Mouse (Mus musculus) lung, embryonic 16.5 days (tissue): ENCODE measurements around the gene Csf1. TPM values are rescaled to one million over a fixed set of nuclear protein-coding genes. Genes with fewer than 3 reads are reported as not detected.
"Not testable (repeated sequence)": the region's sequence is repeated elsewhere in the genome, so short reads cannot be mapped to it uniquely, and the experiment has no call there.

Source experiments
- ATAC-seq: fragments of 200-750 bp; cut with Nextera tagmentation; 2 replicates; pipeline ENCODE4 v1.8.0; 2017; ENCODE audit warnings: low read depth, mild to moderate bottlenecking, moderate library complexity
- H3K27ac ChIP-seq: fragments of 300-500 bp; sonication (generic); 2 replicates; pipeline ENCODE4 v1.5.1; 2014; ENCODE audit warnings: mild to moderate bottlenecking, control low read depth, low read length
- H3K27me3 ChIP-seq: fragments of 300-500 bp; sonication (generic); 2 replicates; pipeline ENCODE4 v1.6.1; 2014; ENCODE audit warnings: low read depth, low read length, mixed read lengths; ENCODE audit not compliant: control insufficient read depth, insufficient read depth
- H3K36me3 ChIP-seq: fragments of 300-500 bp; sonication (generic); 2 replicates; pipeline ENCODE4 v1.6.1; 2014; ENCODE audit warnings: low read length; ENCODE audit not compliant: control insufficient read depth, insufficient read depth
- H3K4me1 ChIP-seq: fragments of 300-500 bp; sonication (generic); replicated peaks from 2 replicates; pipeline ENCODE4 v1.6.1; 2014; ENCODE audit warnings: low read length, mixed read lengths; ENCODE audit not compliant: control insufficient read depth, insufficient read depth
- H3K4me2 ChIP-seq: fragments of 300-500 bp; sonication (generic); 2 replicates; pipeline ENCODE4 v1.6.1; 2014; ENCODE audit warnings: low read depth, low read length, control low read depth
- H3K4me3 ChIP-seq: fragments of 300-500 bp; sonication (generic); 2 replicates; pipeline ENCODE4 v1.5.1; 2014; ENCODE audit warnings: mild to moderate bottlenecking, low read length, control low read depth
- H3K9ac ChIP-seq: fragments of 300-500 bp; sonication (generic); 2 replicates; pipeline ENCODE4 v1.6.1; 2014; ENCODE audit warnings: low read length, control low read depth
- H3K9me3 ChIP-seq: fragments of 300-500 bp; sonication (generic); 2 replicates; pipeline ENCODE4 v1.6.1; 2016; ENCODE audit warnings: low read length; ENCODE audit not compliant: control insufficient read depth
- WGBS: fragments of 180-500 bp; shearing (Covaris S2); extraction: QIAGEN DNeasy Blood & Tissue Kit; methylation state at CpG from one replicate; pipeline ENCODE4 v1.1.7; 2014; 5-methylcytosine and 5-hydroxymethylcytosine counted together
- polyA plus RNA-seq: library from polyadenylated mRNA; unstranded; fragments of >200 nt; fragmentation: Nextera tagmentation; extraction: Ambion mirVana; gene quantifications from 2 replicates; pipeline ENCODE4 v1.2.1, GENCODE M21; 2015

Gene Csf1
- polyA plus RNA-seq, 1 experiment from 2014 or later: 9.8 TPM

DNA sequence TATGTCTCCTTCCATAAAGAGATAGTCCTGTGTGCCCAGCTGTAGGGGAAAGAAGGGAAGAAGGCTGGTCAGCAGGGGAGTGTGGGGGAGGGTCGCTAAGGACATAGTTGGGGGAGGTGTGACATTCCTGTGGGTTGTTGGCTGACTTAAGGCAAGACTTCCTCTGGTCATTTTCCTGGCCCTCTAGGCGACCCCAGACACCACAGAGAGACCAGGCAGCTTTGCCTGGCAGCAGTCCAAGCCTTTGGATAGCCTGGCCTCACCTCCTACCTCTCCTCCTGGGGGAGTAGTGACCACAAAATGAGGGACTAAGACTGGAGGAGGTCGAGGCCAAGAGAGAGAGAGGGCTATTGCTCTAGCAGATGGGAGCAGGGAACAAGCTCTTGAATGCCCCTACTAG lies 17.2 kb downstream of the Csf1 start:
- Histone ChIP-seq H3K9me3 (no peaks in the 10 kb centered on the region), H3K27me3 (no peaks in the 10 kb centered on the region), H3K27ac (no peak overlapping the region), H3K4me3 (no peak overlapping the region), H3K9ac (no peak overlapping the region), H3K4me2 (no peak overlapping the region), H3K36me3 (peaks cover 10% of the 10 kb centered on the region; the same call in 1 of the 2 replicates), H3K4me1 (peaks cover 35% of the 10 kb centered on the region)
- WGBS: 24% methylated on average over 3 of the region's 3 CpGs
- peak; percentile 48; the same call in 1 of the 2 replicates for ATAC-seq

DNA sequence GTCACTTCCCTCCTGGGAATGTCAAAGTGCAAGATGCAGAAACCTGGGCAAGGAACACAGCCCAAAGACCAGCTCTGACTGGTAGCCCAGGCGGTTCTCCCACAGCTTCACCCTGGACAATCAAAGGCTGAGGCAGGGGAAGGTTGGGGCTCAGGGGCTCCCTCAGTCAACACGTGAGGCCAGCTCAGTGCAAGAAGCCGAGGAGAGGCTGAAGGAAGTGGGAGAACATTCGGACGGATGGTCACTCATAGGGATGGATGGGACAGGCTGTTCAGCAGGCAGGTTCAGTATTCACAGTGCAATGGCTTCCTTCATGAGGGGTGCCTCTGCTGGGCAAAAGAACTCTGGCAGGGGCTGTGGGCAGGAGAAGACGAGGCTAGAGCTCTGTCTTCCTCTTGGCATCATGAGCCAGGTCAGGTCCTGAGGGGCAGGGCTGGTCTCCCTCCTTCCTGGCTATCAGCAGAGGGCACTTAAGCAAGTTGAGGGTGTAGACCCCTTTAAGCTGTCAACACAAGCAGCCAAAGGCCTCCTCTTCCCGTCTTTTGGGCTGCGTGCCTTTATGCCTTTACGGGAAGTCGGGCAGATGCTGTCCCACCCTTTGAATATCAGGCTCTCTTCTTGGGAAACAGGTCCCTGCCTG lies 18.1 kb downstream of the Csf1 start:
- Histone ChIP-seq H3K9me3 (no peaks in the 10 kb centered on the region), H3K4me3 (no peak overlapping the region), H3K9ac (no peak overlapping the region), H3K4me2 (no peak overlapping the region), H3K27me3 (no peaks in the 10 kb centered on the region), H3K27ac (no peak overlapping the region), H3K36me3 (peaks cover 10% of the 10 kb centered on the region; the same call in 1 of the 2 replicates), H3K4me1 (peaks cover 35% of the 10 kb centered on the region)
- ATAC-seq: no peak
- WGBS: 82% methylated on average over 10 of the region's 10 CpGs

GRCm38 (mm10) chr3:107741387-107741786 lies 18.9 kb downstream of the Csf1 start:
- Histone ChIP-seq H3K27me3 (no peaks in the 10 kb centered on the region), H3K9ac (no peak overlapping the region), H3K4me2 (no peak overlapping the region), H3K9me3 (no peaks in the 10 kb centered on the region), H3K36me3 (peaks cover 10% of the 10 kb centered on the region; the same call in 1 of the 2 replicates), H3K4me1 (peaks cover 35% of the 10 kb centered on the region), H3K4me3 (no peak overlapping the region), H3K27ac (peak overlapping the region; percentile 68)
- ATAC-seq: no peak

DNA sequence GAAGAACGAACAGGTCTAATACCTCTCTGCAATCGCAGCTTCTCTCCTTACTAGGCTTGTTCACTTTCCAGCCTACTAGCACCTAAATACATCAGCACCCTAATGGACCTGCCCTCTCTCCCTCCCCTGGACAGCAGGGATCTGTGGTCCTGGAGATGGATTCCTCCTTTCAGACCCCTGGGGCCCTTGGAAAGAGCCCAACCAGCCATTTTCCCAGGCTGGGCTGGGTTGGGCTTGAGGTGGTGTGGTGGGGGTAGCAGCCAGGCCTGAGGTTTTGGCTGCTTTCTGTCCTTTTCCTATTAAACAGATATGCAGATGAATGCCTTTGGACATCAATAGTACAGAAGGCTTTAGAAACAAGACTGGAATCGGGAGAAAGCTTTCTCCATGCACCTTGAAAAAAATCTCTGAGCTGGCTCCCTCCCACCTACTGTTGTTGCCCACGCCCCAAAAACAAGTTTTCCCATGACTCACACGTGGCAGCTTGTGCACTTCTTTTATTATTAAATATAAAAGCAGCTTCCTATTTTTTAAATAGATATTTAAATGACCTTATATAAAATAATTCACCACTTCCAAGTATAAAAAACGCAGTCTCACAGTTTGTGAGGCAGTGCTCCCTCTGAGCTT lies 19.6 kb downstream of the Csf1 start:
- 9% methylated on average over 6 of the region's 6 CpGs for WGBS
- no peaks in the 10 kb centered on the region for H3K9me3 ChIP-seq
- H3K4me3 ChIP-seq: no peak overlapping the region
- no peak overlapping the region for H3K9ac ChIP-seq
- H3K27me3 ChIP-seq: no peaks in the 10 kb centered on the region
- peaks cover 4% of the 10 kb centered on the region; the same call in 1 of the 2 replicates for H3K36me3 ChIP-seq
- peak; percentile 89 for ATAC-seq
- no peak overlapping the region for H3K4me2 ChIP-seq
- peaks cover 35% of the 10 kb centered on the region for H3K4me1 ChIP-seq
- peak overlapping the region; percentile 68 for H3K27ac ChIP-seq

- Histone ChIP-seq H3K4me2 (no peak overlapping the region), H3K9ac (no peak overlapping the region), H3K9me3 (no peaks in the 10 kb centered on the region), H3K4me3 (no peak overlapping the region), H3K27ac (no peak overlapping the region; the same call in 1 of the 2 replicates), H3K4me1 (peaks cover 35% of the 10 kb centered on the region), H3K36me3 (no peaks in the 10 kb centered on the region), H3K27me3 (no peaks in the 10 kb centered on the region)
- ATAC-seq: peak; percentile 2; the same call in 1 of the 2 replicates
- WGBS: 75% methylated on average over 2 of the region's 2 CpGs
Observed at GRCm38 (mm10) chr3:107739966-107740365, 20.3 kb downstream of the Csf1 start.

DNA sequence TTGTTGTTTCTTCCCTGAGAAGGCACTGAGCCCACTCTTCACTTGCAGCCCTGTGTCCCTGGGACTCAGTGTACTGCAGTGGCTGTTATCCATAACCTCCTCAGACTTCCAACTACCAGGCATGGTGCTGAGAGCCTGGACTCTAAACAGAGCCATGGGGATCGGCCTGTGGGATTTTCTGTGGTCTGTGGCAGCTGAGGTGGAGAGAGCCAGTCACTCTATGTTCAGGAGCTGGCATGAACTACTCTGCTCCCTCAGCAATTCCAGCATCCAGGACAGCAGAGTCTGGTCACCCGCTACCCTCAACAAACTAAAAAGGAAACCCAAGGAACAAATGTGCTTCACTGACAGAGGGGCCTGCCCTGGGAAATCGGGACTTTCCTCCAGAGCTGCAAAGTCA lies 20.8 kb downstream of the Csf1 start:
- ATAC-seq: no peak
- no peaks in the 10 kb centered on the region for H3K36me3 ChIP-seq

DNA sequence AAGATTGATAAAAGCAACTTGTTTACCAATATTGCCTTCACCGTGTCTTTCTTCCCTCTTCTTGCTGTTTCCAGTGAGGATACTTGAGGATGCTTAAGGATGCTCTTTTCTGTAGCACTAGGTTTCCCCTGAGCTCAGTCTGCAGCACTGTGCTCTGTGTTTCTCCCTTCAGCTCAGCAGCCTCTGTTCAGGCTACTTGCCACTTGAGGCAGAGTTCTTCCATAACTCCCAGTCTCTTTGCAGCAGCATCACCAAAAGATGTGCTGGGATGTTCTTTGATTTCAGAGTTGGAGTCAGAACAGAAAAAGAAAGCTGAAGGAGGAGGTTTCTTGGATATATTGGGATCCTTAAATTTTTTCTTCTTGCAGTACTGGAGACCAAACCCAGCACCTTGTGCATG lies 21.6 kb downstream of the Csf1 start:
- Histone ChIP-seq H3K27ac (no peak overlapping the region), H3K36me3 (no peaks in the 10 kb centered on the region), H3K9ac (no peak overlapping the region), H3K4me2 (no peak overlapping the region), H3K27me3 (no peaks in the 10 kb centered on the region), H3K4me1 (peaks cover 33% of the 10 kb centered on the region), H3K9me3 (no peaks in the 10 kb centered on the region), H3K4me3 (no peak overlapping the region)
- WGBS: 80% methylated on average over 1 of the region's 1 CpGs
- ATAC-seq: no peak

More for the DNA sequence above, 20.8 kb downstream of the Csf1 start:
- Histone ChIP-seq H3K9me3 (no peaks in the 10 kb centered on the region), H3K4me1 (peaks cover 35% of the 10 kb centered on the region), H3K4me3 (no peak overlapping the region), H3K27ac (no peak overlapping the region), H3K9ac (no peak overlapping the region), H3K4me2 (no peak overlapping the region), H3K27me3 (no peaks in the 10 kb centered on the region)
- 78% methylated on average over 3 of the region's 3 CpGs for WGBS

GRCm38 (mm10) chr3:107737609-107738190 lies 22.6 kb downstream of the Csf1 start:
- Histone ChIP-seq H3K36me3 (no peaks in the 10 kb centered on the region), H3K4me2 (no peak overlapping the region), H3K27ac (no peak overlapping the region), H3K27me3 (no peaks in the 10 kb centered on the region), H3K9ac (no peak overlapping the region), H3K9me3 (no peaks in the 10 kb centered on the region), H3K4me1 (peaks cover 24% of the 10 kb centered on the region), H3K4me3 (no peak overlapping the region)
- no peak for ATAC-seq
- 82% methylated on average over 1 of the region's 1 CpGs for WGBS

- H3K27ac ChIP-seq, H3K4me3 ChIP-seq, ATAC-seq, H3K9ac ChIP-seq, H3K27me3 ChIP-seq, H3K9me3 ChIP-seq, H3K36me3 ChIP-seq, H3K4me2 ChIP-seq: not testable (repeated sequence)
- WGBS: 86% methylated on average over 13 of the region's 13 CpGs
- H3K4me1 ChIP-seq: peaks cover 11% of the 10 kb centered on the region
Observed at GRCm38 (mm10) chr3:107735620-107736019, 24.6 kb downstream of the Csf1 start.
